Mouse (Mus musculus) gastrocnemius, adult 2 months (tissue): Measurements from ENCODE around the gene Hoxd3. TPM values are rescaled to one million over a fixed set of nuclear protein-coding genes. Genes with fewer than 3 reads are reported as not detected.

Experiments
- DNase-seq: peaks from one replicate; pipeline ENCODE4 v3.0.0; 2022
- H3K27ac ChIP-seq: fragments of 200-600 bp; 2 replicates; pipeline ENCODE4 v1.8.1; 2022; ENCODE audit warnings: mild to moderate bottlenecking
- H3K4me3 ChIP-seq: fragments of 200-600 bp; 2 replicates; pipeline ENCODE4 v1.8.1; 2022; ENCODE audit warnings: mild to moderate bottlenecking, moderate library complexity
- CTCF ChIP-seq: fragments of 200-600 bp; IDR thresholded peaks from 2 replicates; pipeline ENCODE4 v1.8.1; 2022; ENCODE audit warnings: antibody characterized with exemption, mild to moderate bottlenecking, moderate library complexity
- intact Hi-C: fragments of 180-260 bp; cut with DNase I; formaldehyde crosslinking; loops from one replicate; pipeline ENCODE4 v1.15.1; 2025
- total RNA-seq, 2 experiments: library from RNA; stranded (reverse); gene quantifications; 2 replicates each; pipeline ENCODE4 v1.2.3; 2021

Gene Hoxd3
- total RNA-seq, 2 experiments from 2014 or later = not detected

GRCm38 (mm10) chr2:74731799-74732512 is 20.2 kb downstream of the Hoxd3 start:
- Histone ChIP-seq H3K4me3 (peak overlapping the region; percentile 69; the same call in 1 of the 2 replicates), H3K27ac (no peak overlapping the region)
- no peak for DNase-seq
- intact Hi-C loops = no loop called here
- TF ChIP-seq CTCF = no peak

GRCm38 (mm10) chr2:74732513-74733316 is 21.0 kb downstream of the Hoxd3 start:
- TF ChIP-seq CTCF = no peak
- intact Hi-C loops = no loop called here
- no peak overlapping the region for H3K27ac ChIP-seq
- H3K4me3 ChIP-seq = peak overlapping the region; percentile 69
- no peak for DNase-seq

- Histone ChIP-seq H3K4me3 (peak overlapping the region; percentile 69), H3K27ac (no peak overlapping the region)
- intact Hi-C loops = no loop called here
- TF ChIP-seq CTCF = no peak
- no peak for DNase-seq
Measured at GRCm38 (mm10) chr2:74733317-74733661, 21.6 kb downstream of the Hoxd3 start.

GRCm38 (mm10) chr2:74733765-74734164 is 22.0 kb downstream of the Hoxd3 start:
- no peak for DNase-seq
- Histone ChIP-seq H3K27ac (no peak overlapping the region), H3K4me3 (no peak overlapping the region)
- intact Hi-C loops = no loop called here
- no peak for TF ChIP-seq CTCF

GRCm38 (mm10) chr2:74734451-74734850 is 22.7 kb downstream of the Hoxd3 start:
- TF ChIP-seq CTCF = no peak
- DNase-seq = no peak
- intact Hi-C loops = no loop called here
- H3K27ac ChIP-seq = no peak overlapping the region
- no peak overlapping the region for H3K4me3 ChIP-seq

GRCm38 (mm10) chr2:74734996-74735811 is 23.5 kb downstream of the Hoxd3 start:
- Histone ChIP-seq H3K4me3 (no peak overlapping the region), H3K27ac (no peak overlapping the region)
- intact Hi-C loops = no loop called here
- no peak for TF ChIP-seq CTCF
- no peak for DNase-seq

- intact Hi-C loops = no loop called here
- H3K27ac ChIP-seq = no peak overlapping the region
- peak overlapping the region; percentile 58 for H3K4me3 ChIP-seq
- no peak for TF ChIP-seq CTCF
- DNase-seq = no peak
Measured at GRCm38 (mm10) chr2:74735851-74736687, 24.3 kb downstream of the Hoxd3 start.

- intact Hi-C loops = no loop called here
- H3K4me3 ChIP-seq = no peak overlapping the region
Measured at GRCm38 (mm10) chr2:74736688-74737577, 25.2 kb downstream of the Hoxd3 start.

GRCm38 (mm10) chr2:74737578-74738070 is 25.9 kb downstream of the Hoxd3 start:
- intact Hi-C loops = no loop called here
- no peak overlapping the region for H3K4me3 ChIP-seq
- no peak overlapping the region for H3K27ac ChIP-seq
- no peak for TF ChIP-seq CTCF
- DNase-seq = no peak

More at GRCm38 (mm10) chr2:74736688-74737577, 25.2 kb downstream of the Hoxd3 start:
- DNase-seq = no peak
- no peak for TF ChIP-seq CTCF
- no peak overlapping the region for H3K27ac ChIP-seq

- H3K27ac ChIP-seq = no peak overlapping the region
- no peak overlapping the region for H3K4me3 ChIP-seq
- no peak for DNase-seq
- intact Hi-C loops = no loop called here
- TF ChIP-seq CTCF = no peak
Measured at GRCm38 (mm10) chr2:74738623-74739475, 27.1 kb downstream of the Hoxd3 start.
